Mouse (Mus musculus): Measurements from ENCODE around the gene Gm5089. TPM values are rescaled to one million over a fixed set of nuclear protein-coding genes. Genes with fewer than 3 reads are reported as not detected.

Gm5089 gene
- total and polyA plus RNA-seq, 3 experiments: not detected

DNA sequence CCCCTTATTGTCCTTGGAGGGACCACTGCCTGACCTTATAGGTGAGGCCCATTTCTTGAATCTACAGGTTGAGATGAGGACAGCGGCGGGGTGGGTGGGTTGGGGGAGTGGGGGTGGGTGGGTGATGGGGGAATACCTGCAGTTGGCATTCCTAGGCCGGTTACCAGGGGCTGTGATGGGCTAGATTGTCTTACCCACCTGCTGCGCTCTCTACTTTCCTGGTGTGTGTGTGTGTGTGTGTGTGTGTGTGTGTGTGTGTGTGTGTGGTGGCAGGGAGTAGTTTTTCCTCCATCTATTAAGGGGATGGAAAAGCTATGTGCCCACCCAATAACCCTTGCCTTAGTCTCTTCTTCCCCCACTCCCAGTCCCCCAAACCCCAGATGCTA is 33.5 kb upstream of the Gm5089 start:
- H3K9ac ChIP-seq (ENCODE audit: control insufficient read depth, low read depth, low read length, poor library complexity, severe bottlenecking): no peak overlapping the region
- H3K36me3 ChIP-seq (ENCODE audit: control insufficient read depth in 1 of 2, insufficient read depth in 2 of 2, low read length in 2 of 2): no peaks in the 10 kb centered on the region
- no peak overlapping the region for H3K4me3 ChIP-seq (ENCODE audit: control insufficient read depth in 1 of 2, insufficient read depth in 1 of 2, low read depth in 2 of 2, low read length in 2 of 2)
- no peaks in the 10 kb centered on the region for H3K79me2 ChIP-seq (ENCODE audit: control insufficient read depth, insufficient read depth, low read length, poor library complexity)
- no peak for DNase-seq (ENCODE audit: low read depth, low spot score)
- H3K27me3 ChIP-seq (ENCODE audit: control insufficient read depth in 1 of 2, insufficient read depth in 2 of 2, low read length in 2 of 2): no peaks in the 10 kb centered on the region
- no peaks in the 10 kb centered on the region for H3K9me3 ChIP-seq (replicated peaks; ENCODE audit: insufficient read depth, low read length)
- no peak for TF ChIP-seq POLR2AphosphoS2 (IDR thresholded peaks at IDR 0.05; ENCODE audit: low read length)
- no peak for TF ChIP-seq EP300 (IDR thresholded peaks at IDR 0.05; ENCODE audit: low read depth in 1 of 2, low read length in 2 of 2)
- no peaks in the 10 kb centered on the region for H3K4me1 ChIP-seq (ENCODE audit: control insufficient read depth in 1 of 2, insufficient read depth in 2 of 2, low read length in 2 of 2)
- H3K27ac ChIP-seq (ENCODE audit: control insufficient read depth, low read depth, low read length): no peak overlapping the region

- no peaks in the 10 kb centered on the region for H3K36me3 ChIP-seq (ENCODE audit: control insufficient read depth in 1 of 2, insufficient read depth in 2 of 2, low read length in 2 of 2)
- H3K9me3 ChIP-seq (replicated peaks; ENCODE audit: insufficient read depth, low read length): no peaks in the 10 kb centered on the region
- no peak overlapping the region for H3K27ac ChIP-seq (ENCODE audit: control insufficient read depth, low read depth, low read length)
- H3K79me2 ChIP-seq (ENCODE audit: control insufficient read depth, insufficient read depth, low read length, poor library complexity): no peaks in the 10 kb centered on the region
- TF ChIP-seq SIN3A (IDR thresholded peaks at IDR 0.05; ENCODE audit: low read length): no peak
- TF ChIP-seq ZNF384 (IDR thresholded peaks at IDR 0.05; ENCODE audit: low read depth, low read length): no peak
- no peak for TF ChIP-seq UBTF (IDR thresholded peaks at IDR 0.05; ENCODE audit: borderline replicate concordance, insufficient read depth, low read depth, low read length)
- no peak for TF ChIP-seq NRF1 (IDR thresholded peaks at IDR 0.05; ENCODE audit: insufficient read depth, low read depth, low read length, poor library complexity, severe bottlenecking)
- TF ChIP-seq POLR2AphosphoS2 (IDR thresholded peaks at IDR 0.05; ENCODE audit: low read length): no peak
- no peak for TF ChIP-seq ETS1 (IDR thresholded peaks at IDR 0.05; ENCODE audit: low read depth, low read length)
- TF ChIP-seq MAZ (IDR thresholded peaks at IDR 0.05; ENCODE audit: low read depth, low read length): no peak
- TF ChIP-seq BHLHE40 (IDR thresholded peaks at IDR 0.05; ENCODE audit: borderline replicate concordance, low read depth, low read length): no peak
- no peak for TF ChIP-seq SMC3 (IDR thresholded peaks at IDR 0.05; ENCODE audit: low read depth, low read length)
- TF ChIP-seq EP300 (IDR thresholded peaks at IDR 0.05; ENCODE audit: low read depth in 1 of 2, low read length in 2 of 2): no peak
- no peak for TF ChIP-seq TCF12 (IDR thresholded peaks at IDR 0.05; ENCODE audit: low read depth, low read length)
- no peak for TF ChIP-seq NELFE (IDR thresholded peaks at IDR 0.05; ENCODE audit: low read depth, low read length)
- no peak for DNase-seq (ENCODE audit: low read depth, low spot score)
- no peak overlapping the region for H3K9ac ChIP-seq (ENCODE audit: control insufficient read depth, low read depth, low read length, poor library complexity, severe bottlenecking)
- no peak overlapping the region for H3K4me3 ChIP-seq (ENCODE audit: control insufficient read depth in 1 of 2, insufficient read depth in 1 of 2, low read depth in 2 of 2, low read length in 2 of 2)
- H3K27me3 ChIP-seq (ENCODE audit: control insufficient read depth in 1 of 2, insufficient read depth in 2 of 2, low read length in 2 of 2): no peaks in the 10 kb centered on the region
- H3K4me1 ChIP-seq (ENCODE audit: control insufficient read depth in 1 of 2, insufficient read depth in 2 of 2, low read length in 2 of 2): no peaks in the 10 kb centered on the region
Observed at GRCm38 (mm10) chr14:122483556-122484421, 32.9 kb upstream of the Gm5089 start.

DNA sequence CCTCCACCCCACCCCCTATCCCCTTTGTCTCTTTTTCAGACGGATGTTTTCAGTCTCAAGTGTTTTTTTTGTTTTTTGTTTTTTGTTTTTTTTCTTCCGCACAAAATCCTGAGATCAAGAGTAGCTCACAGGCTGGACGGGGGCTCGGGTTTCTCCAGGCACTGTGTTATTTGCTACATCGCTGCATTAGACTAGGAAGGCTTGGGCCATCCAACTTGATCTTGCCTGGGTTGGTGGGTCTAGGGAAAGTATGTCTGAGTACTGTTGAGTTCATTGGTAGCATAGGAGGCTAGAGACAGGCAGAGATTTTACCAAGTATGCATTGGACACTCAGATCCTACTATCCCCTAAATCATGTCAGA is 32.1 kb upstream of the Gm5089 start:
- no peaks in the 10 kb centered on the region for H3K4me1 ChIP-seq (ENCODE audit: control insufficient read depth in 1 of 2, insufficient read depth in 2 of 2, low read length in 2 of 2)
- no peaks in the 10 kb centered on the region for H3K79me2 ChIP-seq (ENCODE audit: control insufficient read depth, insufficient read depth, low read length, poor library complexity)
- TF ChIP-seq SMC3 (IDR thresholded peaks at IDR 0.05; ENCODE audit: low read depth, low read length) (no peak), TAL1 (IDR thresholded peaks at IDR 0.05; ENCODE audit: low read length) (no peak), POLR2AphosphoS5 (IDR thresholded peaks at IDR 0.05; ENCODE audit: borderline replicate concordance, low read depth, low read length) (no peak), NELFE (IDR thresholded peaks at IDR 0.05; ENCODE audit: low read depth, low read length) (no peak), ZMIZ1 (IDR thresholded peaks at IDR 0.05; ENCODE audit: low read depth, low read length) (no peak), KAT2A (conservative IDR thresholded peaks at IDR 0.05; ENCODE audit: low read depth, low read length) (no peak), MAZ (IDR thresholded peaks at IDR 0.05; ENCODE audit: low read depth, low read length) (no peak), RAD21 (IDR thresholded peaks at IDR 0.05; ENCODE audit: low read depth, low read length) (no peak), ETS1 (IDR thresholded peaks at IDR 0.05; ENCODE audit: low read depth, low read length) (no peak), MAX (IDR thresholded peaks at IDR 0.05; ENCODE audit: low read length) (no peak), USF1 (IDR thresholded peaks at IDR 0.05; ENCODE audit: low read depth, low read length) (no peak), TCF12 (IDR thresholded peaks at IDR 0.05; ENCODE audit: low read depth, low read length) (no peak)
- H3K27ac ChIP-seq (ENCODE audit: control insufficient read depth, low read depth, low read length): no peak overlapping the region
- H3K27me3 ChIP-seq (ENCODE audit: control insufficient read depth in 1 of 2, insufficient read depth in 2 of 2, low read length in 2 of 2): no peaks in the 10 kb centered on the region
- no peak overlapping the region for H3K9ac ChIP-seq (ENCODE audit: control insufficient read depth, low read depth, low read length, poor library complexity, severe bottlenecking)
- H3K4me3 ChIP-seq (ENCODE audit: control insufficient read depth in 1 of 2, insufficient read depth in 1 of 2, low read depth in 2 of 2, low read length in 2 of 2): no peak overlapping the region
- no peak for DNase-seq (ENCODE audit: low read depth, low spot score)
- H3K36me3 ChIP-seq (ENCODE audit: control insufficient read depth in 1 of 2, insufficient read depth in 2 of 2, low read length in 2 of 2): no peaks in the 10 kb centered on the region
- no peaks in the 10 kb centered on the region for H3K9me3 ChIP-seq (replicated peaks; ENCODE audit: insufficient read depth, low read length)
